Mouse (Mus musculus) stomach, embryonic 14.5 days (tissue): ENCODE measurements around the gene Fancc. TPM values are rescaled to one million over a fixed set of nuclear protein-coding genes. Genes with fewer than 3 reads are reported as not detected.

Source experiments
- ATAC-seq: fragments of 200-750 bp; cut with Nextera tagmentation; 2 replicates; pipeline ENCODE4 v1.8.0; 2017; ENCODE audit warnings: low read depth, moderate TSS enrichment; ENCODE audit not compliant: insufficient number of reproducible peaks, insufficient read depth, low FRiP score
- H3K27ac ChIP-seq: fragments of 300-500 bp; sonication (generic); 2 replicates; pipeline ENCODE4 v1.5.1; 2014; ENCODE audit warnings: mild to moderate bottlenecking, low read length, moderate library complexity, mixed read lengths
- H3K27me3 ChIP-seq: fragments of 300-500 bp; sonication (generic); 2 replicates; pipeline ENCODE4 v1.6.1; 2014; ENCODE audit warnings: low read length, control low read depth, mixed read lengths; ENCODE audit not compliant: control insufficient read depth, insufficient read depth
- H3K36me3 ChIP-seq: fragments of 300-500 bp; sonication (generic); 2 replicates; pipeline ENCODE4 v1.6.1; 2014; ENCODE audit warnings: mild to moderate bottlenecking, control low read depth, low read length, moderate library complexity, mixed read lengths; ENCODE audit not compliant: control insufficient read depth, insufficient read depth
- H3K4me1 ChIP-seq: fragments of 300-500 bp; sonication (generic); 2 replicates; pipeline ENCODE4 v1.6.1; 2014; ENCODE audit warnings: low read length, control low read depth, mixed read lengths; ENCODE audit not compliant: control insufficient read depth, insufficient read depth
- H3K4me2 ChIP-seq: fragments of 300-500 bp; sonication (generic); replicated peaks from 2 replicates; pipeline ENCODE4 v1.6.1; 2014; ENCODE audit warnings: low read depth, low read length, control low read depth
- H3K4me3 ChIP-seq: fragments of 300-500 bp; sonication (generic); 2 replicates; pipeline ENCODE4 v1.5.1; 2014; ENCODE audit warnings: low read depth, low read length, control low read depth
- H3K9ac ChIP-seq: fragments of 300-500 bp; sonication (generic); replicated peaks from 2 replicates; pipeline ENCODE4 v1.6.1; 2014; ENCODE audit warnings: low read depth, mild to moderate bottlenecking, control low read depth, low read length, moderate library complexity, mixed read lengths
- H3K9me3 ChIP-seq: fragments of 300-500 bp; sonication (generic); 2 replicates; pipeline ENCODE4 v1.6.1; 2016; ENCODE audit warnings: low read depth, low read length, control low read depth; ENCODE audit not compliant: control insufficient read depth
- WGBS: fragments of 180-500 bp; shearing (Covaris S2); extraction: QIAGEN DNeasy Blood & Tissue Kit; methylation state at CpG from one replicate; pipeline ENCODE4 v1.1.7; 2014; 5-methylcytosine and 5-hydroxymethylcytosine counted together
- polyA plus RNA-seq: library from polyadenylated mRNA; unstranded; fragments of >200 nt; fragmentation: Nextera tagmentation; extraction: Ambion mirVana; gene quantifications from 2 replicates; pipeline ENCODE4 v1.2.1, GENCODE M21; 2014

Gene Fancc
- polyA plus RNA-seq = 21.9 and 24.3 TPM in 2 replicates

GRCm38 (mm10) chr13:63496646-63497582, at the start of gene Fancc:
Fancc (minus strand) TSS chr13:63497278.
- H3K4me3 ChIP-seq = no peak within 1 kb of the TSS
- WGBS = 28% methylated on average over 23 of the region's 23 CpGs
- 0 out of 2 replicates have a peak within 1 kb of the TSS, but pooled peaks have one; percentile 5 for H3K4me2 ChIP-seq
- 0 out of 2 replicates have a peak within 1 kb of the TSS, but pooled peaks have one; percentile 21 for H3K27ac ChIP-seq
- no peak for ATAC-seq
- H3K9ac ChIP-seq = no peak within 1 kb of the TSS; the same call in 1 of the 2 replicates
- no peaks in the 10 kb centered on the region for H3K27me3 ChIP-seq
- H3K36me3 ChIP-seq = no peaks in the 10 kb centered on the region
- no peaks in the 10 kb centered on the region for H3K9me3 ChIP-seq
- H3K4me1 ChIP-seq = peaks cover 7% of the 10 kb centered on the region

- no peak overlapping the region for H3K4me2 ChIP-seq
- H3K27ac ChIP-seq = no peak overlapping the region
- H3K4me3 ChIP-seq = no peak overlapping the region
- peaks cover 23% of the 10 kb centered on the region for H3K4me1 ChIP-seq
- H3K36me3 ChIP-seq = peaks cover 58% of the 10 kb centered on the region
- WGBS = 61% methylated on average over 7 of the region's 7 CpGs
- no peaks in the 10 kb centered on the region for H3K27me3 ChIP-seq
- H3K9me3 ChIP-seq = no peaks in the 10 kb centered on the region
- no peak overlapping the region for H3K9ac ChIP-seq
- ATAC-seq = no peak
Observed at GRCm38 (mm10) chr13:63545291-63545690, 48.2 kb upstream of the Fancc start.

- Histone ChIP-seq H3K36me3 (peaks cover 59% of the 10 kb centered on the region), H3K4me2 (no peak overlapping the region), H3K9ac (no peak overlapping the region), H3K4me3 (no peak overlapping the region), H3K4me1 (peaks cover 20% of the 10 kb centered on the region), H3K27me3 (no peaks in the 10 kb centered on the region), H3K9me3 (no peaks in the 10 kb centered on the region), H3K27ac (no peak overlapping the region)
- 22% methylated on average over 5 of the region's 5 CpGs for WGBS
- no peak for ATAC-seq
Observed at GRCm38 (mm10) chr13:63544967-63545253, 47.8 kb upstream of the Fancc start.

GRCm38 (mm10) chr13:63544119-63544966, 47.3 kb upstream of the Fancc start:
- Histone ChIP-seq H3K9me3 (no peaks in the 10 kb centered on the region), H3K4me3 (no peak overlapping the region), H3K4me2 (no peak overlapping the region), H3K36me3 (peaks cover 64% of the 10 kb centered on the region), H3K27ac (no peak overlapping the region), H3K27me3 (no peaks in the 10 kb centered on the region), H3K4me1 (peaks cover 14% of the 10 kb centered on the region), H3K9ac (no peak overlapping the region)
- WGBS = 69% methylated on average over 13 of the region's 13 CpGs
- no peak for ATAC-seq

GRCm38 (mm10) chr13:63543459-63543858, 46.4 kb upstream of the Fancc start:
- Histone ChIP-seq H3K9ac (no peak overlapping the region), H3K4me1 (peaks cover 5% of the 10 kb centered on the region; the same call in 1 of the 2 replicates), H3K4me2 (no peak overlapping the region), H3K27me3 (no peaks in the 10 kb centered on the region), H3K9me3 (no peaks in the 10 kb centered on the region), H3K36me3 (peaks cover 73% of the 10 kb centered on the region), H3K27ac (no peak overlapping the region), H3K4me3 (no peak overlapping the region)
- 47% methylated on average over 6 of the region's 6 CpGs for WGBS
- ATAC-seq = no peak

- no peak overlapping the region for H3K4me3 ChIP-seq
- H3K27me3 ChIP-seq = no peaks in the 10 kb centered on the region
- no peaks in the 10 kb centered on the region for H3K9me3 ChIP-seq
- no peak for ATAC-seq
- H3K36me3 ChIP-seq = peaks cover 78% of the 10 kb centered on the region
- H3K4me1 ChIP-seq = 0 out of 2 replicates have a peak, but pooled peaks cover 4% of the 10 kb centered on the region
- H3K9ac ChIP-seq = no peak overlapping the region
- no peak overlapping the region for H3K4me2 ChIP-seq
- no peak overlapping the region for H3K27ac ChIP-seq
- 80% methylated on average over 3 of the region's 3 CpGs for WGBS
Observed at GRCm38 (mm10) chr13:63542796-63543384, 45.8 kb upstream of the Fancc start.

- no peak overlapping the region; the same call in 1 of the 2 replicates for H3K27ac ChIP-seq
- H3K4me3 ChIP-seq = no peak overlapping the region
- H3K4me1 ChIP-seq = 0 out of 2 replicates have a peak, but pooled peaks cover 4% of the 10 kb centered on the region
- no peak overlapping the region for H3K4me2 ChIP-seq
- no peaks in the 10 kb centered on the region for H3K27me3 ChIP-seq
- H3K9me3 ChIP-seq = no peaks in the 10 kb centered on the region
- H3K9ac ChIP-seq = no peak overlapping the region
- no peak for ATAC-seq
- H3K36me3 ChIP-seq = peaks cover 83% of the 10 kb centered on the region
Observed at GRCm38 (mm10) chr13:63541510-63541909, 44.4 kb upstream of the Fancc start.

- H3K9me3 ChIP-seq = no peaks in the 10 kb centered on the region
- peaks cover 86% of the 10 kb centered on the region for H3K36me3 ChIP-seq
- H3K27me3 ChIP-seq = no peaks in the 10 kb centered on the region
- H3K9ac ChIP-seq = no peak overlapping the region
- 84% methylated on average over 12 of the region's 12 CpGs for WGBS
- no peak overlapping the region for H3K4me2 ChIP-seq
- no peak overlapping the region for H3K4me3 ChIP-seq
- no peak overlapping the region for H3K27ac ChIP-seq
- ATAC-seq = no peak
- H3K4me1 ChIP-seq = 0 out of 2 replicates have a peak, but pooled peaks cover 4% of the 10 kb centered on the region
Observed at GRCm38 (mm10) chr13:63540584-63540983, 43.5 kb upstream of the Fancc start.
